Mouse (Mus musculus): Measurements from ENCODE around the gene Trim14.

DNA sequence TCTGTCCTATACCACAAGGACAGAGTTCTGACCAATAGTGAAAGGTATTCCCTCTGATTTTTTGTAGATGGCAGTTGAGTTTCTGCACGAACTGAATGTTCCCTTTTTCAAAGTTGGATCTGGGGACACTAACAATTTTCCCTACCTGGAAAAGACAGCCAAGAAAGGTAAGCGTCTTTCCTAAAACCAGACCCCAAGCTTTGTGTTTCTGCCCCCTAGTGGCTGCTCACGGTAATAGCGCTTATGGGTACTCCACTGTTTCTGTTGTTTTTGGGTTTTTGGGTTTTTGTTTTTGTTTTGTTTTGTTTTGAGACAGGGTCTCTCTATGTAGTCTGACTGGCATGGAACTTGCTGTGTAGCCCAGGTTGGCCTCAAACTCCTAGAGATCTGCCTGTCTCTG lies 37.0 kb downstream of the Trim14 start:
- TF ChIP-seq ZNF384 (IDR thresholded peaks at IDR 0.05; ENCODE audit: low read depth, low read length) (no peak), HCFC1 (IDR thresholded peaks at IDR 0.05; ENCODE audit: borderline replicate concordance, insufficient read depth, low read length) (no peak), CHD2 (IDR thresholded peaks at IDR 0.05; ENCODE audit: low read depth, low read length) (no peak)
